Mouse (Mus musculus) midbrain, embryonic 14.5 days (tissue): ENCODE measurements around the gene Galk2. TPM values are rescaled to one million over a fixed set of nuclear protein-coding genes. Genes with fewer than 3 reads are reported as not detected.

Experiments used
- ATAC-seq: fragments of 200-750 bp; cut with Nextera tagmentation; 2 replicates; pipeline ENCODE4 v1.8.0; 2017; ENCODE audit warnings: moderate number of reproducible peaks, moderate library complexity; ENCODE audit not compliant: low FRiP score, low TSS enrichment
- DNase-seq: peaks from one replicate; pipeline ENCODE4 v3.0.0-alpha.2; 2015
- H3K27ac ChIP-seq: fragments of 300-500 bp; sonication (generic); replicated peaks from 2 replicates; pipeline ENCODE4 v1.5.1; 2014; ENCODE audit warnings: mild to moderate bottlenecking, low read depth, low read length, moderate library complexity
- H3K27me3 ChIP-seq: fragments of 300-500 bp; sonication (generic); 2 replicates; pipeline ENCODE4 v1.6.1; 2014; ENCODE audit warnings: low read length, control low read depth, mixed read lengths; ENCODE audit not compliant: control insufficient read depth, insufficient read depth
- H3K36me3 ChIP-seq: fragments of 300-500 bp; sonication (generic); 2 replicates; pipeline ENCODE4 v1.6.1; 2014; ENCODE audit warnings: low read length, control low read depth; ENCODE audit not compliant: control insufficient read depth, insufficient read depth
- H3K4me1 ChIP-seq: fragments of 300-500 bp; sonication (generic); 2 replicates; pipeline ENCODE4 v1.6.1; 2014; ENCODE audit warnings: mild to moderate bottlenecking, antibody characterized with exemption, low read length, control low read depth; ENCODE audit not compliant: control insufficient read depth, insufficient read depth
- H3K4me2 ChIP-seq: fragments of 300-500 bp; sonication (generic); 2 replicates; pipeline ENCODE4 v1.6.1; 2014; ENCODE audit warnings: mild to moderate bottlenecking, low read length, moderate library complexity
- H3K4me3 ChIP-seq: fragments of 300-500 bp; sonication (generic); replicated peaks from 2 replicates; pipeline ENCODE4 v1.5.1; 2014; ENCODE audit warnings: low read depth, low read length
- H3K9ac ChIP-seq: fragments of 300-500 bp; sonication (generic); replicated peaks from 2 replicates; pipeline ENCODE4 v1.6.1; 2014; ENCODE audit warnings: mild to moderate bottlenecking, low read length, moderate library complexity
- H3K9me3 ChIP-seq: fragments of 300-500 bp; sonication (generic); 2 replicates; pipeline ENCODE4 v1.6.1; 2016; ENCODE audit warnings: low read length, control low read depth, mixed read lengths; ENCODE audit not compliant: control insufficient read depth
- WGBS: fragments of 180-500 bp; shearing (Covaris S2); extraction: QIAGEN DNeasy Blood & Tissue Kit; methylation state at CpG from one replicate; pipeline ENCODE4 v1.1.7; 2014; 5-methylcytosine and 5-hydroxymethylcytosine counted together
- polyA plus RNA-seq: library from polyadenylated mRNA; unstranded; fragments of >200 nt; fragmentation: Nextera tagmentation; extraction: Ambion mirVana; gene quantifications from 2 replicates; pipeline ENCODE4 v1.2.1, GENCODE M21; 2014

The Galk2 gene
- polyA plus RNA-seq, 1 experiment from 2014 or later = 29.6 TPM

- H3K4me3 ChIP-seq = no peak overlapping the region
- ATAC-seq = no peak
- H3K27me3 ChIP-seq = no peaks in the 10 kb centered on the region
- H3K36me3 ChIP-seq = no peaks in the 10 kb centered on the region
- H3K4me2 ChIP-seq = no peak overlapping the region
- no peaks in the 10 kb centered on the region for H3K9me3 ChIP-seq
- H3K27ac ChIP-seq = no peak overlapping the region
- no peaks in the 10 kb centered on the region for H3K4me1 ChIP-seq
- WGBS = 88% methylated on average over 3 of the region's 3 CpGs
- no peak for DNase-seq
- no peak overlapping the region for H3K9ac ChIP-seq
Observed at GRCm38 (mm10) chr2:125925081-125925480, 66.2 kb downstream of the Galk2 start.

- ATAC-seq = no peak
Observed at GRCm38 (mm10) chr2:125929396-125929795, 70.5 kb downstream of the Galk2 start.

GRCm38 (mm10) chr2:125929872-125930271, 71.0 kb downstream of the Galk2 start:
- Histone ChIP-seq H3K9me3 (no peaks in the 10 kb centered on the region), H3K36me3 (peaks cover 4% of the 10 kb centered on the region), H3K9ac (no peak overlapping the region), H3K4me1 (no peaks in the 10 kb centered on the region), H3K27me3 (no peaks in the 10 kb centered on the region), H3K4me2 (no peak overlapping the region), H3K4me3 (no peak overlapping the region), H3K27ac (no peak overlapping the region)
- 91% methylated on average over 2 of the region's 2 CpGs for WGBS
- no peak for ATAC-seq
- no peak for DNase-seq

More at GRCm38 (mm10) chr2:125929396-125929795, 70.5 kb downstream of the Galk2 start:
- WGBS = 92% methylated on average over 3 of the region's 3 CpGs
- no peak for DNase-seq
- H3K27ac ChIP-seq = no peak overlapping the region
- no peaks in the 10 kb centered on the region for H3K27me3 ChIP-seq
- no peak overlapping the region for H3K4me2 ChIP-seq
- peaks cover 4% of the 10 kb centered on the region for H3K36me3 ChIP-seq
- no peak overlapping the region for H3K9ac ChIP-seq
- H3K9me3 ChIP-seq = no peaks in the 10 kb centered on the region
- H3K4me3 ChIP-seq = no peak overlapping the region
- H3K4me1 ChIP-seq = no peaks in the 10 kb centered on the region

GRCm38 (mm10) chr2:125931193-125931592, 72.3 kb downstream of the Galk2 start:
- 56% methylated on average over 5 of the region's 5 CpGs for WGBS
- no peaks in the 10 kb centered on the region for H3K9me3 ChIP-seq
- H3K4me1 ChIP-seq = no peaks in the 10 kb centered on the region
- no peak overlapping the region for H3K4me2 ChIP-seq
- DNase-seq (no peak), ATAC-seq (no peak)
- no peak overlapping the region for H3K4me3 ChIP-seq
- H3K36me3 ChIP-seq = peaks cover 4% of the 10 kb centered on the region
- no peaks in the 10 kb centered on the region for H3K27me3 ChIP-seq
- H3K27ac ChIP-seq = no peak overlapping the region
- H3K9ac ChIP-seq = no peak overlapping the region

GRCm38 (mm10) chr2:125932734-125933133, 73.8 kb downstream of the Galk2 start:
- no peak overlapping the region for H3K4me2 ChIP-seq

GRCm38 (mm10) chr2:125933977-125934376, 75.1 kb downstream of the Galk2 start:
- DNase-seq (no peak), ATAC-seq (no peak)
- no peak overlapping the region for H3K4me2 ChIP-seq
- no peak overlapping the region for H3K4me3 ChIP-seq
- H3K4me1 ChIP-seq = no peaks in the 10 kb centered on the region
- H3K9me3 ChIP-seq = no peaks in the 10 kb centered on the region
- no peaks in the 10 kb centered on the region for H3K27me3 ChIP-seq
- 66% methylated on average over 3 of the region's 3 CpGs for WGBS
- no peak overlapping the region for H3K27ac ChIP-seq
- H3K9ac ChIP-seq = no peak overlapping the region
- H3K36me3 ChIP-seq = peaks cover 4% of the 10 kb centered on the region

More at GRCm38 (mm10) chr2:125932734-125933133, 73.8 kb downstream of the Galk2 start:
- no peak overlapping the region for H3K9ac ChIP-seq
- H3K36me3 ChIP-seq = peaks cover 4% of the 10 kb centered on the region
- ATAC-seq (no peak), DNase-seq (no peak)
- H3K4me1 ChIP-seq = no peaks in the 10 kb centered on the region
- H3K4me3 ChIP-seq = no peak overlapping the region
- H3K27ac ChIP-seq = no peak overlapping the region
- no peaks in the 10 kb centered on the region for H3K27me3 ChIP-seq
- no peaks in the 10 kb centered on the region for H3K9me3 ChIP-seq

- peaks cover under 1% of the 10 kb centered on the region for H3K36me3 ChIP-seq
- no peak overlapping the region for H3K4me3 ChIP-seq
- no peak for DNase-seq
- H3K9ac ChIP-seq = no peak overlapping the region
- H3K4me1 ChIP-seq = no peaks in the 10 kb centered on the region
- no peak overlapping the region for H3K4me2 ChIP-seq
- 54% methylated on average over 5 of the region's 5 CpGs for WGBS
- no peaks in the 10 kb centered on the region for H3K9me3 ChIP-seq
- no peak for ATAC-seq
- no peaks in the 10 kb centered on the region for H3K27me3 ChIP-seq
- H3K27ac ChIP-seq = no peak overlapping the region
Observed at GRCm38 (mm10) chr2:125936396-125936795, 77.5 kb downstream of the Galk2 start.

GRCm38 (mm10) chr2:125938993-125939642, 80.2 kb downstream of the Galk2 start:
- no peak for DNase-seq
- Histone ChIP-seq H3K36me3 (no peaks in the 10 kb centered on the region), H3K9ac (no peak overlapping the region), H3K4me1 (no peaks in the 10 kb centered on the region), H3K27me3 (no peaks in the 10 kb centered on the region), H3K4me2 (no peak overlapping the region), H3K27ac (no peak overlapping the region), H3K9me3 (no peaks in the 10 kb centered on the region), H3K4me3 (no peak overlapping the region)
- 86% methylated on average over 6 of the region's 6 CpGs for WGBS
- ATAC-seq = no peak

- Histone ChIP-seq H3K36me3 (no peaks in the 10 kb centered on the region), H3K9ac (no peak overlapping the region), H3K9me3 (no peaks in the 10 kb centered on the region), H3K27ac (no peak overlapping the region), H3K27me3 (no peaks in the 10 kb centered on the region), H3K4me2 (no peak overlapping the region), H3K4me3 (no peak overlapping the region), H3K4me1 (no peaks in the 10 kb centered on the region)
- ATAC-seq (no peak), DNase-seq (no peak)
- WGBS = 79% methylated on average over 6 of the region's 6 CpGs
Observed at GRCm38 (mm10) chr2:125941111-125941785, 82.3 kb downstream of the Galk2 start.
